Mouse (Mus musculus) adrenal gland, postnatal 14 days (tissue): Measurements from ENCODE around the gene Soat1. TPM values are rescaled to one million over a fixed set of nuclear protein-coding genes. Genes with fewer than 3 reads are reported as not detected.
"Not testable (repeated sequence)": the region's sequence is repeated elsewhere in the genome, so short reads cannot be mapped to it uniquely, and the experiment has no call there.

Experiments used
- DNase-seq: peaks from one replicate; pipeline ENCODE4 v3.0.0; 2021; ENCODE audit warnings: mixed read lengths
- total RNA-seq: library from RNA; stranded (reverse); gene quantifications from 2 replicates; pipeline ENCODE4 v1.2.3, GENCODE M21; 2021

Soat1 gene
- total RNA-seq, 1 experiment from 2014 or later: 656 TPM

DNA sequence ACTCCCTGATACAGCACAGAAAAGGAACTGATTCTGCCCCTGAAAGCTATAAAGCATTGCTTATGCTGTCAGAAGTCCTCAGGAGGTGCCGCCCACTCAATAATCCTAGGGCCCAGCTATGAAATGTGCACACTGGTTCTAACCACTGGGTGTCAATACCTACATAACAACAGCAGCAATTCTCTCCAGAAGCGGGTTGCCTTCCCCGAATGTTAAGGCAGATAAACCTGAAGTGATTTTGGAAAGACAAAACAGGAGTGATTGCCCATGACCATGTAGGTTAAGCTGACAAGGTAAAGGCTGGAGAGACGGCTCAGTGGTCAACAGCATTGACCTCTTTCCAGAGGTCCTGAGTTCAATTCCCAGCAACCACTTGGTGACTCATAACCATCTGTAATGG lies 48.4 kb downstream of the Soat1 start:
- no peak for DNase-seq

DNA sequence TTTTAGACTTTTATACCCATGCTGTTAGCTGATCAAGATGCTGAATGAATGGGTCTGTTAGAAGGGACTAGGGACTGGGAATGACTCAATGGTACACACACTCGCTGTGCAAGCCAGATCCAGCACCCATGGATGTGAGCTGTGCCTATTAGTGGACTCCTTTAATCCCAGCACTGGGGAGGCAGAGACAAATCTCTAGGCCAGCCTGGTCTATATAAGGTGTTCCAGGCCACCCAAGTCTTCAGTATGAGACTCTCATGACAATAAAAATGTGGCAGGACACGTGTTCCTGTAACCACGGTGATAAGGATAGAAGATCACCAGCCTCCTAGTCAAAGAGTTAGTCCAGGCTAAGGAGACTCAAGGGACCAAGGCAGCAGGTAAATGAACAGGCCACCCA lies 50.1 kb downstream of the Soat1 start:
- DNase-seq: no peak

DNA sequence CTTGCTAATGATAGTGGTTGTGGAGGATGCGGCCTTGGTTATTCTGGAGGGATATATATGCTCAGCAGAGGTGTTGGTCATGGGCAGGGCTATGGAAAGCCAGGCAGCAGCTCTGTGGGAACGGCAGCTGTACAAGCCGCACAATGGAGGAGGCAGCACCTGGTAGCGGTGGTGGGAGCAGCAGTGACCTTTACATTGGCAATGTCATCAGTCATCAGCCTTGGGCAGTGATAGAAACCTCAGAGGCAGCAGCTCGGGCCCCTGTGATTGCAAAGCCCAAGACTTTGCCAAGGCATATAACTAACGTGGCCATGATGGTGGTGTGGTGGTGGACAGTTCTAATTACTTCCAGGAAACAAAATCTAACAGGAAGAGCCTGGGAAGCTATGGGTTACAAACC lies 50.6 kb downstream of the Soat1 start:
- DNase-seq: peak; percentile 47

- DNase-seq: peak; percentile 58
These were observed 51.3 kb downstream of the Soat1 start for GRCm38 (mm10) chr1:156422856-156423255.

DNA sequence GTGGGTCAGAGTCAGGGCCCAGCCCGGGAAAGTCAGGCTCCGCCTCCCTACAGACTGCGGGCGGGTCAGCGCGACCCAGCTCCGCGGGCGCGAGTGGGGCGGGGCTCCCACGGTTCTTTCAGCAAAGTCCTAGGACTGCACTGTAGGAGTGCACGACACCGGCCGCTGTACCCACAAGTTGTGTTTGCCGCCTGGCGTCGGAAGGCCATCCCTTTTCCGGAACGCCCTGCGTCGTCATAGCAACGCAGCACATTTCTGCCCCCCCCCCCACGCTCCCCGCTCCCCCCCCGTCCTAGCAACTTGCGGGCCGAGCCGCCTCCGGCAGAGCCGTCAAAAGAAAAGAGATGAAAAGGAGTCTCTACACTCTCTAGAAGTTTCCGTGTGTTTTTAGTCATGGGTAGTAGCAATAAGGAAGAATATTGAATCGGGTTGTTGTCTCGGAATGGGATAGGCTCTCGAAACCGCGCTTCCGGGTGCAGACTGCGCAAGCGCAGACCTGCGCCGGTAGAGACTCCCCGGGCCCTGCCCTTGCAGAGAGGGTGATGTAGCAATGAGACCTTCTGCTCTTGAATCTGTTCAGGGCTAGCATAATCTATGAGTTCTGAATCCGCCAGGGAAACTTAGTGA lies 53.3 kb downstream of the Soat1 start, which contains the start of gene Axdnd1:
Axdnd1 (minus strand) TSS at position 489 of the 627 bp plus-strand sequence.
- DNase-seq: peak; percentile 94

DNA sequence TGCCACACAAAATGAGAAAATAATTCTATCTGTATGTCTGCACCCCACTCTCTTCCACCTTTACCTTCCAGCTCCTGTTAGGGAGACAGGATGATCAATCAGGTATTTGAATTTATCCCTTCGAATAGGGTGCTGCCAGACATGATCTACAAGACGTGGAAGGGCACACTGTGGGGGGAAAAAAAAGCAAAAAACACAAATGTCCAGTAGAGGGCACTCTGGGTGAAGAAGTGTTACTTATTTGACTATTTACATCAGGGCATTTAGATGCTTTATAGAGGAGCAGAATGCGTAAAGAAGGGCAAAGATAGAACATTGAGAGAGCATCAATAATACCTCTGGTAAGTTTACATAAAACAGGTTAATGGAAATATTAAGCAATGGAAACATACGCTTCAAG lies 56.0 kb downstream of the Soat1 start:
- peak; percentile 42 for DNase-seq

- no peak for DNase-seq
These were observed 65.6 kb downstream of the Soat1 start for GRCm38 (mm10) chr1:156408521-156408920.

DNA sequence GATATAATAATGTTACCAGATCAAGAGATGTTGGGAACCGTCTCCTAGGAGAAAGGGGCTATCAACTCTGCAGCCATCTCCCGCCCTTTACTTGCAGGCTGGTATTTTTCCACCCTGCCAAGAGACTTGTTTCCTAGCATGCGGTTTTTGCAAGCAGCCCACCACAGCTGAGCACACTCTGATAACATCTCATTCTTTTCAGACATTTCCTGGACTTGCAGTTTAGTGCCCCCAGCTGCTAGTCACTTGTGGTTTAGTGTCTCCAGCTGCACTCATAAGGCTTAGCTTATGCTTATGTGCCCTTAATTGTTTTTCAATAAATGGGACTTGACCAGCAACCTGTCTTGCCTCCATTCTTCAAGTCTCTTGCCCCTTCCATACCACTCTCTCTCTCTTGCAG lies 66.1 kb downstream of the Soat1 start:
- no peak for DNase-seq

GRCm38 (mm10) chr1:156403251-156403650 lies 70.9 kb downstream of the Soat1 start:
- DNase-seq: no peak

DNA sequence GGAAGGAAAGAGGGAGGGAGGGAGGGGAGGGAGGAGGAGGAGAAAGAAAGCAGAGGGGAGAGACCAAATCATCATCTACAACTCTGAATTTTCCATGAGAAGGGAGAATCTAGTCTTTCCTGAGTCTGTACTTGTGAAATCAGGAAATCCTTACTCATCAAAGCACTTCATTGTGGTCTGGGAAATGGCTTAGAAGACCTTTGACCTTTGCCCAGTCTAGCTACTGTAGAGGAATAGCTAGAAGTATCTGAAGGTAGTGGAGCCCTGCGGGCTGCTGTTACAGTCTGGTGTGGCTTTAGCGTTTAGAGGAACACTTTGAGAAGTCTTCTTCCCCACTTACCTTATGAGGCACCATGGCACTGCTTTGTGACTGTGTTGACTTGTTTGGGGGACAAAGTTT lies 71.6 kb downstream of the Soat1 start:
- DNase-seq: no peak

GRCm38 (mm10) chr1:156400159-156400558 lies 74.0 kb downstream of the Soat1 start:
- DNase-seq: not testable (repeated sequence)

- DNase-seq: no peak
These were observed 81.0 kb downstream of the Soat1 start for GRCm38 (mm10) chr1:156393148-156393547.

DNA sequence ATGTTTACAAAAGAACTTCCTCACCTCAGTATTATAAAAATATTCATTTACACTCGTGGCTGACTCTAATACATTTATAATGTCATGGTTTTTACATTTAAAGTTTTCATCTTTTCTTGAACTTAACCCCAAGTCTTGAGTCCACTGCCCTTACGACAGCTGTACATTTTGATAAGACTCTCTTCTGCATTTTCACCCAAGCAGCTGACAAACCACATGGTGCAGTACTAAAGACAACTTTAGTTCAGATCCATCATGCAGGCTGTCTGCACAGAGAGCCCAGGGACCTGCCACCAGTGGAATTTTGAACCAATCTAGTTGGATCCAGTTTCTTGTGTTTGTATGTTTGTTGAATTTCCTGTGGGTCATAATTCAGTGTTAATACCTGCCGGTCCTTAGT lies 87.3 kb downstream of the Soat1 start:
- DNase-seq: no peak

DNA sequence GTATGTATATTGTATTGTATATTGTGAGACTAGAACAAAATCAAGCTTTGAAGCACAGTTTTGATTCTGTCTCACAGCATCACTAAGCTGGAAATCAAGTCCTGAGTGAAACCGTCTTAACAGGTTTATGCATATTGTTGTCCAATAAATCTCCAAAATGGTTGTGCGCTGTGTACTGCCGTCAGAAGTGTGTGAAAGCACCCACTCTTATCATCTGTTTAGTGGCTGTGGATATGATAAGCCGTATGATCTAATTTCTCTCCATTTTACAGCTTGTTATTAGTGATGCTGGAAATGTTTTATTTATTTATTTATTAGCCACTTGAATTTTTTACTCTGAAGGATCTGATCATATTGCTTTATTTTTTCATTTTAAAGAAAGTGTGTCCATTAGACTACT lies 87.9 kb downstream of the Soat1 start:
- no peak for DNase-seq

GRCm38 (mm10) chr1:156381217-156381616 lies 92.9 kb downstream of the Soat1 start:
- DNase-seq: no peak

Other genes starting within 250 kb of the Soat1 start
- 0.11 TPM in 1 of 2 replicates, not detected in the other for gene Tdrd5, start 170.7 kb downstream of the Soat1 start, total RNA-seq
- 0.23 TPM in 1 of 2 replicates, not detected in the other for gene Nphs2, start 163.6 kb downstream of the Soat1 start, total RNA-seq
- 602 and 698 TPM in 2 replicates for gene Gm2000, start 108.3 kb downstream of the Soat1 start, total RNA-seq
- gene Axdnd1, start 53.2 kb downstream of the Soat1 start, total RNA-seq: 2.7 and 3.3 TPM in 2 replicates
- 41.3 and 41.6 TPM in 2 replicates for gene Gm10031, start 49.7 kb upstream of the Soat1 start, total RNA-seq
- 19.9 and 20.9 TPM in 2 replicates for gene Abl2, start 84.5 kb upstream of the Soat1 start, total RNA-seq
- gene Tor3a, start 200.0 kb upstream of the Soat1 start, total RNA-seq: 10.6 and 13.8 TPM in 2 replicates
- gene Fam20b, start 244.8 kb upstream of the Soat1 start, total RNA-seq: 40.7 and 42.9 TPM in 2 replicates